Mouse (Mus musculus): ENCODE results near the gene Dstn. TPM values are rescaled to one million over a fixed set of nuclear protein-coding genes. Genes with fewer than 3 reads are reported as not detected.

Dstn gene
- polyA plus RNA-seq, 1 experiment, result 769 TPM

- no peak overlapping the region for H3K4me3 ChIP-seq (ENCODE audit: low read depth, low read length)
- H3K27me3 ChIP-seq (ENCODE audit: control insufficient read depth, insufficient read depth, low read length, poor library complexity, severe bottlenecking), result no peaks in the 10 kb centered on the region
- no peaks in the 10 kb centered on the region for H3K4me1 ChIP-seq (ENCODE audit: control insufficient read depth, insufficient read depth, low read length)
- no peaks in the 10 kb centered on the region for H3K9me3 ChIP-seq (replicated peaks; ENCODE audit: control insufficient read depth, insufficient read depth, low read length, poor library complexity, severe bottlenecking)
- TF ChIP-seq POLR2A (IDR thresholded peaks at IDR 0.05; ENCODE audit: insufficient read depth, low read length), result no peak
- TF ChIP-seq CTCF (IDR thresholded peaks at IDR 0.05; ENCODE audit: low read depth, low read length), result no peak
- TF ChIP-seq EP300 (IDR thresholded peaks at IDR 0.05; ENCODE audit: insufficient read depth, low read depth, low read length), result no peak
- no peak overlapping the region for H3K27ac ChIP-seq (ENCODE audit: insufficient read depth, low read length)
- no peaks in the 10 kb centered on the region for H3K36me3 ChIP-seq (ENCODE audit: control insufficient read depth, insufficient read depth, low read length, poor library complexity, severe bottlenecking)
- no peak overlapping the region for H3K9ac ChIP-seq (ENCODE audit: low read depth, poor library complexity, severe bottlenecking)
These were observed 35.8 kb upstream of the Dstn start for GRCm38 (mm10) chr2:143879311-143879710.

GRCm38 (mm10) chr2:143882002-143882401, 33.1 kb upstream of the Dstn start:
- Histone ChIP-seq H3K4me1 (ENCODE audit: control insufficient read depth, insufficient read depth, low read length) (no peaks in the 10 kb centered on the region), H3K36me3 (ENCODE audit: control insufficient read depth, insufficient read depth, low read length, poor library complexity, severe bottlenecking) (no peaks in the 10 kb centered on the region), H3K9ac (ENCODE audit: low read depth, poor library complexity, severe bottlenecking) (no peak overlapping the region), H3K4me3 (ENCODE audit: low read depth, low read length) (no peak overlapping the region), H3K9me3 (replicated peaks; ENCODE audit: control insufficient read depth, insufficient read depth, low read length, poor library complexity, severe bottlenecking) (no peaks in the 10 kb centered on the region), H3K27me3 (ENCODE audit: control insufficient read depth, insufficient read depth, low read length, poor library complexity, severe bottlenecking) (no peaks in the 10 kb centered on the region), H3K27ac (ENCODE audit: insufficient read depth, low read length) (no peak overlapping the region)
- TF ChIP-seq CTCF (IDR thresholded peaks at IDR 0.05; ENCODE audit: low read depth, low read length), result no peak
- no peak for TF ChIP-seq EP300 (IDR thresholded peaks at IDR 0.05; ENCODE audit: insufficient read depth, low read depth, low read length)
- no peak for TF ChIP-seq POLR2A (IDR thresholded peaks at IDR 0.05; ENCODE audit: insufficient read depth, low read length)

- Histone ChIP-seq H3K27ac (ENCODE audit: insufficient read depth, low read length) (no peak overlapping the region), H3K36me3 (ENCODE audit: control insufficient read depth, insufficient read depth, low read length, poor library complexity, severe bottlenecking) (no peaks in the 10 kb centered on the region), H3K4me3 (ENCODE audit: low read depth, low read length) (no peak overlapping the region), H3K27me3 (ENCODE audit: control insufficient read depth, insufficient read depth, low read length, poor library complexity, severe bottlenecking) (no peaks in the 10 kb centered on the region), H3K9ac (ENCODE audit: low read depth, poor library complexity, severe bottlenecking) (no peak overlapping the region), H3K4me1 (ENCODE audit: control insufficient read depth, insufficient read depth, low read length) (no peaks in the 10 kb centered on the region), H3K9me3 (replicated peaks; ENCODE audit: control insufficient read depth, insufficient read depth, low read length, poor library complexity, severe bottlenecking) (no peaks in the 10 kb centered on the region)
- no peak for TF ChIP-seq CTCF (IDR thresholded peaks at IDR 0.05; ENCODE audit: low read depth, low read length)
These were observed 32.4 kb upstream of the Dstn start for GRCm38 (mm10) chr2:143882606-143883288.

GRCm38 (mm10) chr2:143889131-143889859, 25.8 kb upstream of the Dstn start:
- Histone ChIP-seq H3K27me3 (ENCODE audit: control insufficient read depth, insufficient read depth, low read length, poor library complexity, severe bottlenecking) (no peaks in the 10 kb centered on the region), H3K4me1 (ENCODE audit: control insufficient read depth, insufficient read depth, low read length) (peaks cover 2% of the 10 kb centered on the region), H3K36me3 (ENCODE audit: control insufficient read depth, insufficient read depth, low read length, poor library complexity, severe bottlenecking) (no peaks in the 10 kb centered on the region), H3K4me3 (ENCODE audit: low read depth, low read length) (no peak overlapping the region), H3K27ac (ENCODE audit: insufficient read depth, low read length) (peak overlapping the region; percentile 89), H3K9ac (ENCODE audit: low read depth, poor library complexity, severe bottlenecking) (peak overlapping the region; percentile 40; the same call in 1 of the 2 replicates), H3K9me3 (replicated peaks; ENCODE audit: control insufficient read depth, insufficient read depth, low read length, poor library complexity, severe bottlenecking) (no peaks in the 10 kb centered on the region)
- no peak for TF ChIP-seq EP300 (IDR thresholded peaks at IDR 0.05; ENCODE audit: insufficient read depth, low read depth, low read length)
- TF ChIP-seq CTCF (IDR thresholded peaks at IDR 0.05; ENCODE audit: low read depth, low read length), result no peak
- TF ChIP-seq POLR2A (IDR thresholded peaks at IDR 0.05; ENCODE audit: insufficient read depth, low read length), result no peak

DNA sequence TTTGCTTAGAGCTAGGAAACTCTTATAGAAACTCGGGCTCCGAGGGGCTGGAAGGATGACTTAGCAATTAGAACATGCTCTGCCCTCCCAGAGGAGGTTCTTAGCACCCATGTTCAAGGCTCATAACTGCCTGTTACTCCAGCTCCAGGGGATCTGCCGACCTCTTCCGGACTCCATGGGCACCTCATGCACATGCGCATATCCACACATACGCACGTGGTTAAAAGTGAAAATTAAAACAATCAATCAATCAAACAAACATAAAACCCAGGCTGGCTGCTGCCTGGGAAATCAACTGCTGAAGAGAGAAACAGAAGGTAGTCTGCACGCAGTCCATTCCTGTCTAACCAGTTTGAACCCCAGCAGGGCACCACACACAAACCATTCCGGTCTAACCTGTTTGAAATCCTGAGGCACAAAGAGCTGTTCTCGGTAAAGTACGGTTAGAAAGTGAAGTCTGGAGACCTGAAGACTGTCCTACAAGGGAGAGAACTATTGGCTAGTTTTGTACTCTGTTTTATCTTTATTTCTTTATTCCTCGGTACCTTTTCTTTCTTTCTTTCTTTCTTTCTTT, 25.2 kb upstream of the Dstn start:
- H3K9ac ChIP-seq (ENCODE audit: low read depth, poor library complexity, severe bottlenecking), result peak overlapping the region; percentile 40; the same call in 1 of the 2 replicates
- H3K9me3 ChIP-seq (replicated peaks; ENCODE audit: control insufficient read depth, insufficient read depth, low read length, poor library complexity, severe bottlenecking), result no peaks in the 10 kb centered on the region
- peak overlapping the region; percentile 24; the same call in 1 of the 2 replicates for H3K4me3 ChIP-seq (ENCODE audit: low read depth, low read length)
- H3K27ac ChIP-seq (ENCODE audit: insufficient read depth, low read length), result peak overlapping the region; percentile 94
- no peaks in the 10 kb centered on the region for H3K36me3 ChIP-seq (ENCODE audit: control insufficient read depth, insufficient read depth, low read length, poor library complexity, severe bottlenecking)
- peaks cover 2% of the 10 kb centered on the region for H3K4me1 ChIP-seq (ENCODE audit: control insufficient read depth, insufficient read depth, low read length)
- TF ChIP-seq POLR2A (IDR thresholded peaks at IDR 0.05; ENCODE audit: insufficient read depth, low read length) (no peak), EP300 (IDR thresholded peaks at IDR 0.05; ENCODE audit: insufficient read depth, low read depth, low read length) (peak; percentile 92)
- H3K27me3 ChIP-seq (ENCODE audit: control insufficient read depth, insufficient read depth, low read length, poor library complexity, severe bottlenecking), result no peaks in the 10 kb centered on the region
